11 mouse cellular contexts compared by ENCODE assay signal in the genomic region with DNA sequence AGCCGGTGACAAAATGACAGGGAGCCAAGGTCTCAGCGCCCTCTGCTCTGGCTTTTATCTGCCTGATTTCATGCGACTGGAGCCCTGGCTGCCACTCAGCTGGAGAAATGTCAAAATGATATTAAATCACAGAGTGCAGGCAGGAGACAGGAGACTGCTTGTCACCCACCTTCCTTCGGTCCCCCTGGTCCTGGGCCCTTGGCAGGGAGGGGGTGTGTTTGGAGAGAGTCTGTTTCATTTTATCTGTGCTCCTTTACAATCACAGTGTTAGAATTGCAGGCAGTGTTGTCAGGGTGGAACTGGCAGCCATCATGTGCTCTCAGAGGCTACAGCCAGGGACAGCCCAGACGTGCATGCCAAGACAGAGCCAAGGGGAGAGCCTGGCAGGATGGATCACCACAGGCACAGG. TPM values are rescaled to one million over a fixed set of nuclear protein-coding genes. Genes with fewer than 3 reads are reported as not detected.
DNase-seq lines count a peak whose midpoint lies in the region; ATAC-seq and TF ChIP-seq lines count a peak whose summit lies in the region.
"Had no signal": no experiment of that assay in that cellular context is flagged by ENCODE, and none has a peak within 500 bp of the region (broad histone marks: within the 10 kb centered on the region; RNA-seq: fewer than 3 reads in every experiment).

No protein-coding gene starts in this region.

- DNase-seq in hindbrain, embryonic 10.5 days (ENCODE audit: low spot score), result no peak
- peak; percentile 28 for DNase-seq in cerebellum, adult 11 months
- DNase-seq in heart, adult 2 months, result peak; percentile 57 to 74
- peak; percentile 77 for DNase-seq in hindbrain, postnatal 0 days (ENCODE audit: low spot score)
- DNase-seq in kidney, postnatal 10 days, result no peak
- DNase-seq in left cerebral cortex, adult 11 months (ENCODE audit: low spot score), result no peak
- no peak for DNase-seq in lung, adult 2 months
- DNase-seq: lung, postnatal 36 days had no signal

- no peaks in the 10 kb centered on the region for H3K27me3 ChIP-seq in hindbrain, embryonic 12.5 days
- no peaks in the 10 kb centered on the region for H3K27me3 ChIP-seq in hindbrain, embryonic 10.5 days (ENCODE audit: insufficient read depth, poor library complexity, severe bottlenecking)
- no peaks in the 10 kb centered on the region for H3K27me3 ChIP-seq in heart, adult 2 months (ENCODE audit: control insufficient read depth, insufficient read depth, low read length)
- H3K27me3 ChIP-seq in hindbrain, postnatal 0 days (ENCODE audit: insufficient read depth, low read length), result no peaks in the 10 kb centered on the region

- TF ChIP-seq POLR2A in heart, adult 2 months (IDR thresholded peaks at IDR 0.05; ENCODE audit: insufficient read depth, low read depth, low read length), result no peak
- TF ChIP-seq POLR2A in lung, adult 2 months (IDR thresholded peaks at IDR 0.05; ENCODE audit: borderline replicate concordance, extremely low read depth, low read depth, low read length), result no peak

- H3K4me1 ChIP-seq in hindbrain, embryonic 12.5 days, result peaks cover 10% of the 10 kb centered on the region
- peaks cover 7% of the 10 kb centered on the region for H3K4me1 ChIP-seq in hindbrain, embryonic 10.5 days (replicated peaks)
- no peaks in the 10 kb centered on the region for H3K4me1 ChIP-seq in heart, adult 2 months (ENCODE audit: control insufficient read depth, insufficient read depth, low read length)
- H3K4me1 ChIP-seq in hindbrain, postnatal 0 days (ENCODE audit: insufficient read depth, low read length), result no peaks in the 10 kb centered on the region
- no peaks in the 10 kb centered on the region for H3K4me1 ChIP-seq in lung, adult 2 months (ENCODE audit: control insufficient read depth, insufficient read depth, low read length)

- H3K79me2 ChIP-seq in heart, adult 2 months (replicated peaks; ENCODE audit: control insufficient read depth, insufficient read depth, low read length), result no peaks in the 10 kb centered on the region

- TF ChIP-seq CTCF in heart, adult 2 months (IDR thresholded peaks at IDR 0.05), result no peak
- no peak for TF ChIP-seq CTCF in hindbrain, postnatal 0 days (IDR thresholded peaks at IDR 0.05; ENCODE audit: low read depth)
- TF ChIP-seq CTCF in lung, adult 2 months (IDR thresholded peaks at IDR 0.05; ENCODE audit: insufficient read depth, low read length), result no peak

- no peaks in the 10 kb centered on the region; the same call in 1 of the 2 replicates for H3K9me3 ChIP-seq in hindbrain, embryonic 12.5 days (replicated peaks)
- peaks cover 10% of the 10 kb centered on the region; the same call in 1 of the 2 replicates for H3K9me3 ChIP-seq in hindbrain, embryonic 10.5 days
- no peaks in the 10 kb centered on the region for H3K9me3 ChIP-seq in hindbrain, postnatal 0 days (ENCODE audit: low read length)

- 74% methylated on average over 5 of the region's 5 CpGs for WGBS in hindbrain, embryonic 12.5 days
- WGBS in hindbrain, embryonic 10.5 days, result 84% methylated on average over 5 of the region's 5 CpGs
- WGBS in heart, adult 2 months, result 40% methylated on average over 5 of the region's 5 CpGs
- WGBS in hindbrain, postnatal 0 days, result 36% methylated on average over 5 of the region's 5 CpGs
- WGBS in lung, adult 2 months, result 71% methylated on average over 5 of the region's 5 CpGs

- H3K4me2 ChIP-seq in hindbrain, embryonic 12.5 days (replicated peaks), result no peak overlapping the region
- no peak overlapping the region for H3K4me2 ChIP-seq in hindbrain, postnatal 0 days (ENCODE audit: low read depth, low read length)

- no peaks in the 10 kb centered on the region for H3K36me3 ChIP-seq in hindbrain, embryonic 12.5 days
- H3K36me3 ChIP-seq in hindbrain, embryonic 10.5 days, result no peaks in the 10 kb centered on the region
- no peaks in the 10 kb centered on the region for H3K36me3 ChIP-seq in heart, adult 2 months (ENCODE audit: control insufficient read depth, insufficient read depth, low read length)
- no peaks in the 10 kb centered on the region for H3K36me3 ChIP-seq in hindbrain, postnatal 0 days (ENCODE audit: insufficient read depth, low read length)

- H3K4me3 ChIP-seq in hindbrain, embryonic 12.5 days, result no peak overlapping the region
- H3K4me3 ChIP-seq in hindbrain, embryonic 10.5 days, result no peak overlapping the region
- no peak overlapping the region for H3K4me3 ChIP-seq in heart, adult 2 months
- no peak overlapping the region for H3K4me3 ChIP-seq in hindbrain, postnatal 0 days (ENCODE audit: low read length)
- no peak overlapping the region for H3K4me3 ChIP-seq in lung, adult 2 months (replicated peaks; ENCODE audit: extremely low read depth, low read depth, low read length)

- TF ChIP-seq EP300 in heart, adult 2 months (IDR thresholded peaks at IDR 0.05; ENCODE audit: insufficient read depth, low read depth, low read length), result 0 out of 2 replicates have a peak, but pooled peaks have one; percentile 31

- peak overlapping the region; percentile 24; the same call in 1 of the 2 replicates for H3K27ac ChIP-seq in hindbrain, embryonic 12.5 days
- no peak overlapping the region for H3K27ac ChIP-seq in hindbrain, embryonic 10.5 days
- H3K27ac ChIP-seq in heart, adult 2 months, result peak overlapping the region; percentile 73
- peak overlapping the region; percentile 69 for H3K27ac ChIP-seq in hindbrain, postnatal 0 days
- H3K27ac ChIP-seq: kidney, postnatal 0 days had no signal

- no peak overlapping the region for H3K9ac ChIP-seq in hindbrain, embryonic 12.5 days
- no peak overlapping the region for H3K9ac ChIP-seq in heart, adult 2 months (ENCODE audit: low read depth, low read length)
- H3K9ac ChIP-seq in hindbrain, postnatal 0 days (replicated peaks; ENCODE audit: low read length), result no peak overlapping the region

- ATAC-seq in hindbrain, embryonic 12.5 days (ENCODE audit: low FRiP score), result no peak
- peak; percentile 79; the same call in 1 of the 2 replicates for ATAC-seq in hindbrain, postnatal 0 days

- intact Hi-C loops in heart, adult 2 months (cut with DNase I), result loop anchor here (5.0 kb wide), 1 partner anchor 825 kb away; no protein-coding TSS in a partner anchor

RNA-seq across cellular contexts. Expression of gene Matn1, which starts 28.2 kb away (rescaled TPM):
- polyA plus RNA-seq in hindbrain, embryonic 12.5 days (2016; fragmentation: Nextera tagmentation; extraction: Ambion mirVana), result 4.6 and 19.3 TPM in 2 replicates
- 0.17 TPM in 1 of 2 replicates, not detected in the other for polyA plus RNA-seq in hindbrain, embryonic 10.5 days (2016; fragmentation: Nextera tagmentation; extraction: Ambion mirVana)
- total RNA-seq in heart, adult 2 months (2021), result not detected
- 0.10 TPM in 1 of 2 replicates, not detected in the other for polyA plus RNA-seq in heart, adult 2 months (2012; rRNA removed)
- total RNA-seq in hindbrain, postnatal 0 days (2014; rRNA removed), result 0.26 and 0.90 TPM in 2 replicates
- 0.71 and 1.2 TPM in 2 replicates for polyA plus RNA-seq in hindbrain, postnatal 0 days (2015; fragmentation: Nextera tagmentation; extraction: Ambion mirVana)
- polyA plus RNA-seq in lung, adult 2 months (2012; rRNA removed), result 0.14 TPM in 1 of 2 replicates, not detected in the other
- total RNA-seq: neutrophil, adult 5-6 weeks had no signal

RNA-seq across cellular contexts. Expression of gene Laptm5, which starts 59.5 kb away (rescaled TPM):
- polyA plus RNA-seq in hindbrain, embryonic 12.5 days (2016; fragmentation: Nextera tagmentation; extraction: Ambion mirVana), result 22.7 and 23.3 TPM in 2 replicates
- polyA plus RNA-seq in hindbrain, embryonic 10.5 days (2016; fragmentation: Nextera tagmentation; extraction: Ambion mirVana), result 21.3 and 25.9 TPM in 2 replicates
- 10 to 100 TPM; 15.5 to 22.8 TPM for total RNA-seq in heart, adult 2 months (2021)
- polyA plus RNA-seq in heart, adult 2 months (2012; rRNA removed), result 44.1 and 59.4 TPM in 2 replicates
- total RNA-seq in hindbrain, postnatal 0 days (2014; rRNA removed), result 42.8 and 71.4 TPM in 2 replicates
- polyA plus RNA-seq in hindbrain, postnatal 0 days (2015; fragmentation: Nextera tagmentation; extraction: Ambion mirVana), result 40.8 and 43.1 TPM in 2 replicates
- polyA plus RNA-seq in lung, adult 2 months (2012; rRNA removed), result 258 and 317 TPM in 2 replicates

Comparison
In these comparisons a context has a peak if more than half of its experiments do, and no peak if none do; other contexts are left out.
1. DNase-seq: peak in cerebellum, adult 11 months (single experiment), heart, adult 2 months (2 of 2) and hindbrain, postnatal 0 days (single experiment); none in hindbrain, embryonic 10.5 days (single experiment), kidney, postnatal 10 days (single experiment), left cerebral cortex, adult 11 months (single experiment) and lung, adult 2 months (single experiment).